Mouse (Mus musculus) E14TG2a.4 (cell line): ENCODE measurements around the gene Pvr.

Experiments used
- H3K27me3 ChIP-seq: 2 replicates; pipeline ENCODE4 v1.6.1; 2014; ENCODE audit warnings: low read length, control low read depth; ENCODE audit not compliant: insufficient read depth
- H3K36me3 ChIP-seq: 2 replicates; pipeline ENCODE4 v1.6.1; 2014; ENCODE audit warnings: low read length, control low read depth; ENCODE audit not compliant: insufficient read depth
- H3K4me1 ChIP-seq: replicated peaks from 2 replicates; pipeline ENCODE4 v1.6.1; 2014; ENCODE audit warnings: low read depth, low read length, control low read depth
- H3K4me3 ChIP-seq: replicated peaks from 2 replicates; pipeline ENCODE4 v1.5.1; 2014; ENCODE audit warnings: mild to moderate bottlenecking, low read length
- H3K9me3 ChIP-seq: 2 replicates; pipeline ENCODE4 v1.6.1; 2014; ENCODE audit warnings: low read length, control low read depth
- CTCF ChIP-seq: conservative IDR thresholded peaks from 2 replicates; pipeline ENCODE4 v1.5.1; 2014; ENCODE audit warnings: low read length
- NANOG ChIP-seq: IDR thresholded peaks from 2 replicates; pipeline ENCODE4 v1.6.1; 2014; ENCODE audit warnings: borderline replicate concordance, low read length, mixed read lengths
- POU5F1 ChIP-seq: IDR thresholded peaks from 2 replicates; pipeline ENCODE4 v1.6.1; 2014; ENCODE audit warnings: low read length, borderline replicate concordance

Gene Pvr

DNA sequence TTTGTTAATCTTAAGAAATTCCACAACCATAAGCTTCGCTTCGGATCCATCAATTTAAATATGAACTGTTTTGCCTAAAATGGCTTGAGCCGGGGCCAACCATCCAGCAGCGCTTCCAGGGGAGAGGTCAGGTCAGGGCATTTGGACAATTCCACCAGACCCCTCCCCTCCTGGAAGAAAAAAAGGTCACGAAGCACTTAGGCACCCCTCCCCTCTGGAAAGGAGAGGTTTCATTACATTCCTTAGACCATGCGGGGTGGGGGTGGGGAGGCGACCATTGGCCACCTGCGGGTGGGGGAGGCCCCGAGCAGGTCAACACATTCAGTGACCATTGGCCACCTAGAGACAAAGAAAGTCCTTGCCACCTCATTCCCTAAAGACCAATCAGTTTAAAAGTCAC, 32.1 kb upstream of the Pvr start:
- TF ChIP-seq CTCF (no peak), NANOG (no peak), POU5F1 (no peak)
- no peaks in the 10 kb centered on the region for H3K36me3 ChIP-seq
- H3K4me1 ChIP-seq: peaks cover 41% of the 10 kb centered on the region
- no peak overlapping the region for H3K4me3 ChIP-seq
- no peaks in the 10 kb centered on the region for H3K9me3 ChIP-seq
- H3K27me3 ChIP-seq: 0 out of 2 replicates have a peak, but pooled peaks cover 6% of the 10 kb centered on the region

DNA sequence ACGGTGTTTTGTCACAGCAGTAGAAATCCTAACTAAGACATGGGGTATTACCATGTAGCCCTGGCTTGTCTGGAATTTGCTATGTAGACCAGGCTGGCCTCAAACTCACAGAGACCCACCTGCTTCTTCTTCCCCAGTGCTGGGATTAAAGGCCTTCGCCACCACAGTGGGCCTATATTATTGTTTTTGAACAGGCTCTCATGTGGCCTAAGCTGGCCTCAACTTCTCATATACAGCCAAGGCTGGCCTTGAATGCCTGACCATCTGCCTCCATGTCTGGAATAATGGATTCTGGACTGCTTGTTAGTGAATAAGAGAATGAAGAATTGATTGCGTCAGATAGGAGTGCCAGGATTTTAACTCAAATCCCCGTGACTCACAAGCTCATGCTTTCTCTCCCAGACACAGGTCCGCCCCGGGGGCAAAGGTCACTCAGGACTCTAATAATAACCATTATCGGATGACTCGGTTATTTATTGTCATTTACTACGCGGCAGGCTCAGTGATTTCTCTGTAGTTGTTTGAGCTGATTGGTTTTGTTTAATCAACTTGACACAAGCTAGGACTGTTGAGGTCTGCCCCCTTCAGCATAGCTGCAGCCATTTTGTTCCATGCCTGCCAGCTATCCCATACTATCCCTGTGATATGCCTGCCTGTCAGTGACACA, 31.5 kb upstream of the Pvr start:
- H3K4me3 ChIP-seq: no peak overlapping the region
- no peaks in the 10 kb centered on the region for H3K36me3 ChIP-seq
- H3K27me3 ChIP-seq: 0 out of 2 replicates have a peak, but pooled peaks cover 6% of the 10 kb centered on the region
- no peaks in the 10 kb centered on the region for H3K9me3 ChIP-seq
- TF ChIP-seq NANOG (no peak), CTCF (no peak), POU5F1 (no peak)
- H3K4me1 ChIP-seq: peaks cover 41% of the 10 kb centered on the region

DNA sequence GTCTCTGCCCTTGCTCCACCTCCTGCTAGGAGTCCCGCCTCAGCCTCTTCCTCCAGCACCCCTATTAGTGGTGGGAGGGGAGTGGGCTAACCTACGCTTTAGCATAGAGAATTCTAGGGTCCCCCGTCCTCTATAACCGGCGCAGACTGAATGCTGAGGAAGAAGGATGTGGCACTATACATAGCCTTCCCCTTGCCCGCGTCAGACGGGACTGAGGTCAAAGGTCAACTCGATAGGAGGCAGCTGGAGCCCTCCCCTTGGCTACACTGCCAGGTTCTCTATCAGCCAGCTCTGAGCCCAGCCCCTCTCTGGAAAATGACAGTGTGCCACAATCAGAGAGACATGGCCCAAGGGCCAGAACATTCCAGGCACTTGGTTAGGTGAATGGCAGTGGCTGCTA, 29.6 kb upstream of the Pvr start, which contains the start of gene Igsf23:
Gene Igsf23 (minus strand): TSS at position 168 of the 400 bp plus-strand sequence.
- H3K36me3 ChIP-seq: no peaks in the 10 kb centered on the region
- TF ChIP-seq POU5F1 (no peak), CTCF (no peak), NANOG (no peak)
- H3K4me3 ChIP-seq: peak within 1 kb of the TSS; percentile 61
- 0 out of 2 replicates have a peak, but pooled peaks cover 6% of the 10 kb centered on the region for H3K27me3 ChIP-seq
- H3K4me1 ChIP-seq: peaks cover 35% of the 10 kb centered on the region
- no peaks in the 10 kb centered on the region for H3K9me3 ChIP-seq

DNA sequence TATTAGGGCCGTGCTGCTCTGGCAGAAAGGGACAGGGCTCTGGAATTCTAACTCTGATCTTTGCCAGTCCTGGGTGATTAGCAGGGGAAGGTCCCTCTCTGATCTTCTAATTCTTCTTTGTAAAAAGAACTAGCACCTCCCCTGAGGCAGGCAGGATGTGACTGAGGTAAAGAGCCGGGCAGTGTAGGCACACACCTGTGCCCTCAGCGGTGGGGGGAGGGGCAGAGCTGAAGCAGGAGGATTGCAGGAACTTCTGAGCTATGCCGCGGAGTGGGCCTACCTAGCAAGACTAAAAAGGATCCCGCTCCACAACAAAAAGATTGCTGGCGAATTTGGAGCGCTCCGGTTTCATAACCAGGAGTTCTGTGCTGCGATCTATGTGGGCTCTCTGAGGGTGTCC, 29.0 kb upstream of the Pvr start:
- H3K4me3 ChIP-seq: peak overlapping the region; percentile 61
- H3K9me3 ChIP-seq: no peaks in the 10 kb centered on the region
- H3K4me1 ChIP-seq: peaks cover 35% of the 10 kb centered on the region
- no peaks in the 10 kb centered on the region for H3K36me3 ChIP-seq
- no peak for TF ChIP-seq CTCF
- TF ChIP-seq POU5F1: no peak
- no peak for TF ChIP-seq NANOG
- H3K27me3 ChIP-seq: 0 out of 2 replicates have a peak, but pooled peaks cover 6% of the 10 kb centered on the region

DNA sequence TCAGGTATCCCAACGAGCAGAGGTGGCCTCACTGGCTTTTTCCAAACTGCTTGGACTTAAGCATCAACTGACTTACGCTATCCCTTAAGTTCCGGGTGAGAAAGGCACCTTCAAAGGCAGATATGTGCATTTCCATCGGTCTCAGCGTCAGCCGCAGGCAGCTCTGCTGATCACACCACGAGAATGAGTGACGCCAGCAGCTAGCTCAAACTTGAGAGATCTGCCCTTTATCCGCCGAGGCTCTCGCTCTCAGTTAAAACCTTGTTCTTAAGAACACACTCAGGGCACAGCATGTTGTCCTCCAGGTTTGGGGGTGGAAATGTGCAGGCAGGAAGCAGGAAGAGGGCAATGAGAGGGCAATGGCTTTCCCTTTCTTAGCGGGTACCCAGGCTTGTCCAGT, 28.0 kb upstream of the Pvr start:
- Histone ChIP-seq H3K4me3 (no peak overlapping the region), H3K27me3 (0 out of 2 replicates have a peak, but pooled peaks cover 6% of the 10 kb centered on the region), H3K36me3 (no peaks in the 10 kb centered on the region), H3K9me3 (no peaks in the 10 kb centered on the region), H3K4me1 (peaks cover 35% of the 10 kb centered on the region)
- no peak for TF ChIP-seq POU5F1
- TF ChIP-seq NANOG: no peak
- no peak for TF ChIP-seq CTCF

DNA sequence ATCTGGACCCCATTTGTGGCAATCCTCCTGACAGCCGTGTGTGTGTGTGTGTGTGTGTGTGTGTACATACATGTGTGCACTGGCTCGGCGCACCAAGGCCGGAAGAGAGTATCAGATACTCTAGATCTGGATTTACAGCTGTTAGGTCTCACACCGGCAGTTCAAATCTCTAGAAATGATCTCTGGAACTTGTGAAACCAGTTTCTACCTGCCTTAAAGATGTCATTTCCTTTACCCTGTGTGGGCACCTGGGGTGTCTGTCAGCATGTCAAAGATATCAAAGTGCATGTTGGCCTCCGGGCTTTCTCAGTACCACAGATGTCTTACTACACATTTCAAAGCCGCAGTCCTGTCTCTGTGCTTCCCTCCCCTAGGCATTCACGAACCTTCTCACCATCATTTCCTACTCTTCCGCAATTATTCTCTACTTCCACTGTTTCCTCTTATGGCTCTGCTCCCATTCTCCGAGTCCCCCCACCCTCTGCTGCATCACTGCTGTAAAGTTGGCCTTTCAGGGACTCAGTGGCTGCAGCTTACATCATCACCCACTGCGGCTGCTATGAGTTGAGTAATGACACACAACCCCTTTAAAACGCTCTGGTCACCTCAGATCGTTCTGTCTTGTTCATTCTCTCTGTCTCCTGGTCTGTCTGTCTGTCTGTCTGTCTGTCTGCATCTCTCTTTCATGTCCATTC, 25.0 kb upstream of the Pvr start:
- peaks cover 27% of the 10 kb centered on the region for H3K4me1 ChIP-seq
- no peaks in the 10 kb centered on the region for H3K36me3 ChIP-seq
- no peaks in the 10 kb centered on the region for H3K9me3 ChIP-seq
- TF ChIP-seq CTCF (no peak), POU5F1 (no peak), NANOG (no peak)
- H3K4me3 ChIP-seq: no peak overlapping the region
- 0 out of 2 replicates have a peak, but pooled peaks cover 6% of the 10 kb centered on the region for H3K27me3 ChIP-seq

DNA sequence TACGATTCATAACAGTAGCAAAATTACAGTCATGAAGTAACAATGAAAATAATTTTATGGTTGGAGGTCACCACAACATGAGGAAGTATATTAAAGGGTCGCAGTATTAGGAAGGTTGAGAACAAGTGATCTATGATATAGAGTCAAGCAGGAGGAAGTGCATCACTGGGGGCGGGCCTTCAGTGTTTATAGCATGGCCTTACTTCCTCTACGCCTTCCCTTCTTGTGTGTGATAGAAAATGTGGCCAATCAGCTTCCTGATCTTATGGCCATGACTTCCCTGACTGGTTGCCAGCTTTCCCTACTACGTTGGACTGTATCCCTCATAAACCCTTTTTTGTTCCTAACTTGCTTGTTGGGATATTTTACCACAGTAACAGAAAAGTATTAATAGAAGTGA, 24.2 kb upstream of the Pvr start:
- Histone ChIP-seq H3K4me3 (no peak overlapping the region), H3K4me1 (peaks cover 28% of the 10 kb centered on the region), H3K27me3 (0 out of 2 replicates have a peak, but pooled peaks cover 6% of the 10 kb centered on the region), H3K9me3 (no peaks in the 10 kb centered on the region), H3K36me3 (no peaks in the 10 kb centered on the region)
- TF ChIP-seq POU5F1: no peak
- TF ChIP-seq NANOG: no peak
- no peak for TF ChIP-seq CTCF

DNA sequence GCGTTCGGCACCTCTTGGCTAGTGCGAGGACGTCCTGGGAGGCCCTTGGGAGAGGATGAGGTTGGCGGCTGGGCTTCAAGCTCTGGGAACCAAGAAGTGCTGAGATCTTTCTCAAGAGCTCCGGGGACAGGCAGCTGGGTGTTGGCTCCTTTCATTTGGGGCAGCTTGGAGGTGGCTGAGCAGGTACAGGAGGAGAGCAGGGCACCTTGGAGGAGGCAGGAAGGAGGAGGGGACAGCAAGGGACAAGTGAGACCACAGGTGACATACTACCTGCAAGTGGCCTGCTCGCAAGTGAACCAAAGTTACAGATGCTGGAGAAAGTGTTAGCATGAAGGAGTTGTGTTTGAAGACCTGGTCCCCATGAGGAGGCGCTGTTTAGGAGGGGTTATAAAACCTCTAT, 23.7 kb upstream of the Pvr start:
- Histone ChIP-seq H3K9me3 (no peaks in the 10 kb centered on the region), H3K4me1 (peaks cover 26% of the 10 kb centered on the region), H3K4me3 (no peak overlapping the region), H3K36me3 (no peaks in the 10 kb centered on the region), H3K27me3 (0 out of 2 replicates have a peak, but pooled peaks cover 3% of the 10 kb centered on the region)
- TF ChIP-seq POU5F1: no peak
- TF ChIP-seq CTCF: no peak
- TF ChIP-seq NANOG: no peak

DNA sequence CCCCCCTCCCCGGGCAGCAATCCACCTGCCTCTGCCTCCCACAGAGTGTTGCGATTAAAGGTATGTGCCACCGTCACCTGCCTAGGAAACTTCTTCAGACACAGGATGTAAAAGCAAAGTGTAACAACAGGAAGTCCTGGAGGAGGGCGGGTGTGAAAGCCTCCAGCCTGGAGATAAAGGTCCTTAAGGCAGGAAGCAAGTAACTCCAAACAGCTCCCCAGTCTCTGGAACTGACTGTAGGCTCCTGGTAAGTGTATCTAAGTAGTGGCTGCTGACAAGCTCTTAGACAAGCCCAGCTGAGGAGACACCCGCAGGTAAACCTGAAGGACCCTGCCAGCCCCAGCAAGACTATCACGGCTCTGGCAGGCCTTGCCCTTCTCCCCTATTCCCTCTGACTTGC, 19.3 kb upstream of the Pvr start:
- TF ChIP-seq POU5F1 (no peak), CTCF (no peak), NANOG (no peak)
- Histone ChIP-seq H3K4me3 (no peak overlapping the region), H3K36me3 (0 out of 2 replicates have a peak, but pooled peaks cover 3% of the 10 kb centered on the region), H3K9me3 (no peaks in the 10 kb centered on the region), H3K4me1 (peaks cover 51% of the 10 kb centered on the region), H3K27me3 (no peaks in the 10 kb centered on the region)
